Mouse (Mus musculus): ENCODE results near the gene Arhgef3.

The Arhgef3 gene

DNA sequence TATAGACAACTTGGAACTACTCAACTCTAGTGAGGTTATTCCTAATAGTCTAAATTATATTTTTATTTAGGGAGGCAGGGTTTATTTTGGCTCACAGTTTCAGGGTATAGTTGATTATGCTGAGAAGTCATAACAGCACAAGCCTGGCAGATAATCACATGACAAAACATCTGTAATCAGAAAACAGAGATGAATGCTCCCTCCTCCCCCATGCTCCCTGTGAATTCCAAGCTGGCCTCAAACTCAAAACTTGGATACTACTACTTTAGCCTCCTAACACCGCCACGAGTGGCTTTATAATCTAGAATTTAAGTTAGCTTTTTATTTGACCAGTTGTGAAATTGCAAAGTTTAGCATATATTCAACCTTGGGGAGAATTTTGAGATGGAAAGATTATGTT is 317.4 kb downstream of the Arhgef3 start:
- no peak for DNase-seq

- no peak for DNase-seq
These were observed 321.4 kb downstream of the Arhgef3 start for GRCm38 (mm10) chr14:27436116-27436515.

GRCm38 (mm10) chr14:27436826-27437225 is 322.1 kb downstream of the Arhgef3 start:
- DNase-seq = peak; percentile 32 to 50

DNA sequence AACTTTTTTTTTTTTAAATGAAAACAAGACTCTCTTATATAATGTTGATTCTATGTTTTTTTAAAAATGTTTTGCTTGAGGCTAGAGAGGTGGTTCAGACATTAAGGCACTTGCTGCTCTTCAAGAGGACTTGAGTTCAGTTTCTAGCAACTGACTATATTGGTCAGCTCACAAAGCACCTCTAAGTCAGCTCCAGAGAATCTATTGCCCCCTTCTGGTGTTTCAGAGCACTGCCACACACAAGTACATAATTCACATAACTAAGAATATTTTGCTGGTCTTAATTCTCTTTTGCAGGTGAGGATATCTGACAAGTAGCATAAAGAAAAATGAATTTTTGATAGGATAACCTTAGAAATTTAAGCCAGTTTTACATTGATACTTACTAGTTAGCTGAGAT is 326.2 kb downstream of the Arhgef3 start:
- DNase-seq = peak in 1 of 2 experiments; percentile 28

DNA sequence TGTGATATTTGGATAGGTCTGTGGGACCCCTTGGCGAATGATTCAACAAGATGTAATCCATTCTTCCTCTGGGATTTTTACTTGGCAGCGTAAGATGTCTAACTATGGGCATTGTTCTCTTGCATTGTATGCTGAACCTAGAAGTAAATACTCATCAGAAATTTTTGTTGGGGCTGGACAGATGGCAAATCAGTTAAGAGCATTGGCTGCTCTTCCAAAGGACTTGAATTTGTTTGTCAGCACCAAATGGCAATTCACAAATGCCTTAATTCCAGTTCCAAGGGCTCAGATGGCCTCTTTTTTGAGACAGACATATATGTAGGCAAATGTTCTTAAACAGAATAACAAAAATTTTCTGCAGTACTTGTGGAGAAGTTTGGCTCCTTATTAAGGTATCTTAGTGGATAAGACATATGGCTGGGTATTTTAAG is 330.2 kb downstream of the Arhgef3 start:
- DNase-seq = no peak

DNA sequence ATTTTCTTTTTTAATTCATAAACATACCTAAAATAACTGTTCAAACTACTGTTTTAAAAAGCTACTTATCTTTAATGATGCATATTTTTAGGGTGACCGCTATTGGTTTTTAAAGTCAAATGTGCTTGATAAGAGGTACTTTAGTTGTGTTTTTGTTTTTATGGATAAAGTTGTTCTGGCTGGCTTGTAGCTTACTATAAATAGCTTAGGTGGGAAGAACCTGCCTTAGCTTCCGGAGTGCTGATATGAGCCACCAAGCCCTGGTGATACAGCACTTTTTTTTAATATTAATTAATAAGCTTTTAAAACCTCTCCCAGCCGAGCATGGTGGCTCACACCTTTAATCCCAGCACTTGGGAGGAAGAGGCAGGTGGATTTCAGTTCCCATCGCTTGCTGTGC is 332.3 kb downstream of the Arhgef3 start:
- DNase-seq = no peak
